Mouse (Mus musculus) hindbrain, embryonic 13.5 days (tissue): Measurements from ENCODE around the gene Fto. TPM values are rescaled to one million over a fixed set of nuclear protein-coding genes. Genes with fewer than 3 reads are reported as not detected.

Source experiments
- ATAC-seq: fragments of 200-750 bp; cut with Nextera tagmentation; 2 replicates; pipeline ENCODE4 v1.8.0; 2017; ENCODE audit warnings: moderate TSS enrichment; ENCODE audit not compliant: low FRiP score
- H3K27ac ChIP-seq: fragments of 300-500 bp; sonication (generic); 2 replicates; pipeline ENCODE4 v1.5.1; 2015; ENCODE audit warnings: inconsistent platforms, mild to moderate bottlenecking, moderate library complexity
- H3K27me3 ChIP-seq: fragments of 300-500 bp; sonication (generic); 2 replicates; pipeline ENCODE4 v1.6.1; 2015; ENCODE audit warnings: mild to moderate bottlenecking, inconsistent platforms
- H3K36me3 ChIP-seq: fragments of 300-500 bp; sonication (generic); 2 replicates; pipeline ENCODE4 v1.6.1; 2015; ENCODE audit warnings: mild to moderate bottlenecking, inconsistent platforms
- H3K4me1 ChIP-seq: fragments of 300-500 bp; sonication (generic); replicated peaks from 2 replicates; pipeline ENCODE4 v1.6.1; 2015; ENCODE audit warnings: inconsistent platforms
- H3K4me2 ChIP-seq: fragments of 300-500 bp; sonication (generic); 2 replicates; pipeline ENCODE4 v1.6.1; 2015; ENCODE audit warnings: inconsistent platforms, mild to moderate bottlenecking, moderate library complexity
- H3K4me3 ChIP-seq: fragments of 300-500 bp; sonication (generic); 2 replicates; pipeline ENCODE4 v1.5.1; 2015; ENCODE audit warnings: mild to moderate bottlenecking, inconsistent platforms
- H3K9ac ChIP-seq: fragments of 300-500 bp; sonication (generic); 2 replicates; pipeline ENCODE4 v1.6.1; 2015; ENCODE audit warnings: mild to moderate bottlenecking, inconsistent platforms
- H3K9me3 ChIP-seq: fragments of 300-500 bp; sonication (generic); 2 replicates; pipeline ENCODE4 v1.6.1; 2016; ENCODE audit warnings: inconsistent platforms
- WGBS: fragments of 180-500 bp; shearing (Covaris S2); methylation state at CpG from one replicate; pipeline ENCODE4 v1.1.7; 2015; 5-methylcytosine and 5-hydroxymethylcytosine counted together
- polyA plus RNA-seq: library from polyadenylated mRNA; unstranded; fragments of >200 nt; fragmentation: Nextera tagmentation; extraction: Ambion mirVana; gene quantifications from 2 replicates; pipeline ENCODE4 v1.2.1, GENCODE M21; 2015

The Fto gene
- polyA plus RNA-seq, 1 experiment from 2014 or later = 126 TPM

GRCm38 (mm10) chr8:91632411-91632810 is 319.1 kb downstream of the Fto start:
- no peaks in the 10 kb centered on the region; the same call in 1 of the 2 replicates for H3K36me3 ChIP-seq
- peaks cover 53% of the 10 kb centered on the region for H3K4me1 ChIP-seq
- no peak overlapping the region for H3K4me3 ChIP-seq
- no peak overlapping the region for H3K9ac ChIP-seq
- H3K9me3 ChIP-seq = no peaks in the 10 kb centered on the region
- no peak overlapping the region for H3K4me2 ChIP-seq
- peaks cover 63% of the 10 kb centered on the region for H3K27me3 ChIP-seq
- WGBS = 74% methylated on average over 8 of the region's 8 CpGs
- 0 out of 2 replicates have a peak overlapping the region, but pooled peaks have one; percentile 35 for H3K27ac ChIP-seq
- no peak for ATAC-seq

GRCm38 (mm10) chr8:91635406-91635805 is 322.1 kb downstream of the Fto start:
- Histone ChIP-seq H3K27ac (no peak overlapping the region), H3K4me3 (no peak overlapping the region), H3K9ac (no peak overlapping the region), H3K9me3 (no peaks in the 10 kb centered on the region), H3K4me1 (peaks cover 49% of the 10 kb centered on the region), H3K4me2 (no peak overlapping the region), H3K36me3 (no peaks in the 10 kb centered on the region; the same call in 1 of the 2 replicates), H3K27me3 (peaks cover 50% of the 10 kb centered on the region)
- WGBS = 89% methylated on average over 4 of the region's 4 CpGs
- no peak for ATAC-seq

- Histone ChIP-seq H3K9me3 (no peaks in the 10 kb centered on the region), H3K9ac (no peak overlapping the region), H3K27me3 (peaks cover 52% of the 10 kb centered on the region), H3K4me3 (no peak overlapping the region), H3K27ac (no peak overlapping the region), H3K4me1 (peaks cover 37% of the 10 kb centered on the region), H3K36me3 (no peaks in the 10 kb centered on the region; the same call in 1 of the 2 replicates), H3K4me2 (no peak overlapping the region)
- ATAC-seq = no peak
- 79% methylated on average over 6 of the region's 6 CpGs for WGBS
Measured at GRCm38 (mm10) chr8:91636887-91637286, 323.6 kb downstream of the Fto start.

GRCm38 (mm10) chr8:91637684-91638083 is 324.4 kb downstream of the Fto start:
- peaks cover 44% of the 10 kb centered on the region for H3K27me3 ChIP-seq
- no peaks in the 10 kb centered on the region for H3K9me3 ChIP-seq
- peaks cover 29% of the 10 kb centered on the region for H3K4me1 ChIP-seq
- no peaks in the 10 kb centered on the region; the same call in 1 of the 2 replicates for H3K36me3 ChIP-seq
- H3K27ac ChIP-seq = no peak overlapping the region
- 86% methylated on average over 9 of the region's 9 CpGs for WGBS
- no peak overlapping the region for H3K4me3 ChIP-seq
- H3K4me2 ChIP-seq = no peak overlapping the region
- no peak for ATAC-seq
- H3K9ac ChIP-seq = no peak overlapping the region

GRCm38 (mm10) chr8:91638256-91638655 is 324.9 kb downstream of the Fto start:
- peaks cover 29% of the 10 kb centered on the region for H3K4me1 ChIP-seq
- H3K9ac ChIP-seq = no peak overlapping the region
- no peak overlapping the region for H3K4me3 ChIP-seq
- H3K9me3 ChIP-seq = no peaks in the 10 kb centered on the region
- ATAC-seq = no peak
- no peak overlapping the region for H3K4me2 ChIP-seq
- WGBS = 52% methylated on average over 12 of the region's 12 CpGs
- H3K36me3 ChIP-seq = no peaks in the 10 kb centered on the region; the same call in 1 of the 2 replicates
- no peak overlapping the region for H3K27ac ChIP-seq
- peaks cover 45% of the 10 kb centered on the region for H3K27me3 ChIP-seq

- H3K9ac ChIP-seq = no peak overlapping the region
- H3K36me3 ChIP-seq = no peaks in the 10 kb centered on the region; the same call in 1 of the 2 replicates
- H3K4me2 ChIP-seq = no peak overlapping the region
- no peak overlapping the region for H3K27ac ChIP-seq
- H3K9me3 ChIP-seq = no peaks in the 10 kb centered on the region
- peaks cover 24% of the 10 kb centered on the region for H3K4me1 ChIP-seq
- H3K4me3 ChIP-seq = no peak overlapping the region
- peaks cover 35% of the 10 kb centered on the region for H3K27me3 ChIP-seq
- ATAC-seq = no peak
- 73% methylated on average over 7 of the region's 7 CpGs for WGBS
Measured at GRCm38 (mm10) chr8:91640471-91640870, 327.1 kb downstream of the Fto start.

GRCm38 (mm10) chr8:91645484-91645883 is 332.2 kb downstream of the Fto start:
- Histone ChIP-seq H3K36me3 (no peaks in the 10 kb centered on the region), H3K4me3 (no peak overlapping the region)
- WGBS = 54% methylated on average over 2 of the region's 2 CpGs

GRCm38 (mm10) chr8:91647959-91648358 is 334.6 kb downstream of the Fto start:
- Histone ChIP-seq H3K4me1 (peaks cover 58% of the 10 kb centered on the region), H3K27ac (peak overlapping the region; percentile 18; the same call in 1 of the 2 replicates), H3K36me3 (no peaks in the 10 kb centered on the region), H3K9ac (no peak overlapping the region), H3K4me3 (no peak overlapping the region), H3K9me3 (no peaks in the 10 kb centered on the region), H3K4me2 (no peak overlapping the region), H3K27me3 (peaks cover 30% of the 10 kb centered on the region; the same call in 1 of the 2 replicates)
- WGBS = 37% methylated on average over 11 of the region's 11 CpGs
- no peak for ATAC-seq

More at GRCm38 (mm10) chr8:91645484-91645883, 332.2 kb downstream of the Fto start:
- Histone ChIP-seq H3K9me3 (no peaks in the 10 kb centered on the region), H3K4me2 (no peak overlapping the region), H3K27ac (peak overlapping the region; percentile 42; the same call in 1 of the 2 replicates), H3K27me3 (peaks cover 28% of the 10 kb centered on the region), H3K4me1 (peaks cover 47% of the 10 kb centered on the region), H3K9ac (no peak overlapping the region)
- no peak for ATAC-seq

- Histone ChIP-seq H3K27ac (peak overlapping the region; percentile 30; the same call in 1 of the 2 replicates), H3K4me1 (peaks cover 66% of the 10 kb centered on the region), H3K9me3 (no peaks in the 10 kb centered on the region), H3K27me3 (peaks cover 27% of the 10 kb centered on the region), H3K36me3 (no peaks in the 10 kb centered on the region), H3K4me3 (no peak overlapping the region), H3K4me2 (no peak overlapping the region), H3K9ac (no peak overlapping the region)
- no peak for ATAC-seq
- WGBS = 33% methylated on average over 9 of the region's 9 CpGs
Measured at GRCm38 (mm10) chr8:91648776-91649175, 335.5 kb downstream of the Fto start.

- Histone ChIP-seq H3K27me3 (peaks cover 41% of the 10 kb centered on the region), H3K4me3 (no peak overlapping the region), H3K9me3 (no peaks in the 10 kb centered on the region), H3K9ac (no peak overlapping the region), H3K36me3 (no peaks in the 10 kb centered on the region), H3K4me1 (peaks cover 35% of the 10 kb centered on the region), H3K27ac (no peak overlapping the region), H3K4me2 (no peak overlapping the region)
- 48% methylated on average over 3 of the region's 3 CpGs for WGBS
- no peak for ATAC-seq
Measured at GRCm38 (mm10) chr8:91653561-91653960, 340.2 kb downstream of the Fto start.

- 72% methylated on average over 9 of the region's 9 CpGs for WGBS
Measured at GRCm38 (mm10) chr8:91657381-91657780, 344.1 kb downstream of the Fto start.

GRCm38 (mm10) chr8:91660879-91661278 is 347.6 kb downstream of the Fto start:
- H3K9me3 ChIP-seq = no peaks in the 10 kb centered on the region
- H3K4me2 ChIP-seq = no peak overlapping the region
- H3K27me3 ChIP-seq = 0 out of 2 replicates have a peak, but pooled peaks cover 10% of the 10 kb centered on the region
- H3K9ac ChIP-seq = no peak overlapping the region
- H3K4me3 ChIP-seq = no peak overlapping the region
- peaks cover 31% of the 10 kb centered on the region for H3K4me1 ChIP-seq
- H3K36me3 ChIP-seq = no peaks in the 10 kb centered on the region
- 75% methylated on average over 8 of the region's 8 CpGs for WGBS
- no peak overlapping the region for H3K27ac ChIP-seq
- ATAC-seq = no peak

More at GRCm38 (mm10) chr8:91657381-91657780, 344.1 kb downstream of the Fto start:
- Histone ChIP-seq H3K4me3 (no peak overlapping the region), H3K9me3 (no peaks in the 10 kb centered on the region), H3K27ac (no peak overlapping the region; the same call in 1 of the 2 replicates), H3K27me3 (peaks cover 23% of the 10 kb centered on the region), H3K4me1 (peaks cover 27% of the 10 kb centered on the region), H3K4me2 (no peak overlapping the region), H3K36me3 (no peaks in the 10 kb centered on the region), H3K9ac (no peak overlapping the region)
- no peak for ATAC-seq

- peaks cover 46% of the 10 kb centered on the region for H3K27me3 ChIP-seq
- peaks cover 43% of the 10 kb centered on the region for H3K4me1 ChIP-seq
- no peak overlapping the region for H3K4me3 ChIP-seq
- no peak overlapping the region for H3K27ac ChIP-seq
- no peak overlapping the region for H3K4me2 ChIP-seq
- no peaks in the 10 kb centered on the region; the same call in 1 of the 2 replicates for H3K36me3 ChIP-seq
- ATAC-seq = no peak
- H3K9ac ChIP-seq = no peak overlapping the region
- WGBS = 52% methylated on average over 16 of the region's 16 CpGs
- no peaks in the 10 kb centered on the region for H3K9me3 ChIP-seq
Measured at GRCm38 (mm10) chr8:91669461-91670071, 356.2 kb downstream of the Fto start.
